Mouse (Mus musculus): ENCODE data around the gene Eid2b.
"Not testable (repeated sequence)": the region's sequence is repeated elsewhere in the genome, so short reads cannot be mapped to it uniquely, and the experiment has no call there.

Eid2b gene

GRCm38 (mm10) chr7:28277615-28278278 lies at the start of gene Eid2b:
Eid2b (plus strand) TSS chr7:28277739.
- DNase-seq = peak; percentile 94

- not testable (repeated sequence) for DNase-seq
Observed at GRCm38 (mm10) chr7:28243943-28244342, 33.6 kb upstream of the Eid2b start.

- no peak for DNase-seq
Observed at GRCm38 (mm10) chr7:28248957-28249356, 28.6 kb upstream of the Eid2b start.

DNA sequence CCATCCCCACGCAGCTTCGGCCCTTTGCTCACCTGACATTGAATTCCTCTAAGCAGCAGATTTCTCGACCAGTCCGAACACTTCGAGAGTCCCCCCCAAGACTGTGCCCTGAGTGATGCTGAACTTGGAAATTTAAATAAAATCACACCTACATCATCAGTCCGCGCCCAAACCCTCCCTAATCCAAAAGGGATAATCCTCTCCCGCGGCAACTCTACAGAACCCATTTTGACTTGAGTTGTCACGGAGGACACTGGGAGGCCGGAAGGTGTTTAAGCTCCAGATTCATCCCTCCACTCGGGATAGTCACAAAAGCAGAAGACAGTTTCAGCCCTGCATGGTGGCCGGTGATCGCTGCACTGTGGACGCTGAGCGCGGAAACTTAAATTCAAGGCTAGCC lies 25.6 kb upstream of the Eid2b start:
- no peak for DNase-seq

GRCm38 (mm10) chr7:28254591-28254990 lies 22.9 kb upstream of the Eid2b start:
- DNase-seq = no peak

DNA sequence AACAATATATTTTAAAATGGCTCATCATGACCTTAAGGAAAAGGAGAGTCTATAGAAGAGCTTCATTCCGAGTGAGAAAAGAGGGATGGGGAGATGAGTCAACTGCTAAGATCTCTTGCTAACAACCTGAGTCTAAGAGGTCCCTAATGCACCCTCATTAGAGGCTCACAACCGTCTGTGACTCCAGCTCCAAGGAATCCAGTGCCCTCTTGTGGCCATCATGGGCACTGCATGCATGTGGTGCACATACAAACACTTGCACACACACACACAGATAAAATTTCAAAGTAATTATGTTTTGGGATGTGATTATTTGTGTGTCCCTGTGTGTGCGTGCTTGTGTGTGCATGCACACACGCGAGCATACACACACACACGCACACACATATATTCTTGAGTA lies 22.1 kb upstream of the Eid2b start:
- no peak for DNase-seq

DNA sequence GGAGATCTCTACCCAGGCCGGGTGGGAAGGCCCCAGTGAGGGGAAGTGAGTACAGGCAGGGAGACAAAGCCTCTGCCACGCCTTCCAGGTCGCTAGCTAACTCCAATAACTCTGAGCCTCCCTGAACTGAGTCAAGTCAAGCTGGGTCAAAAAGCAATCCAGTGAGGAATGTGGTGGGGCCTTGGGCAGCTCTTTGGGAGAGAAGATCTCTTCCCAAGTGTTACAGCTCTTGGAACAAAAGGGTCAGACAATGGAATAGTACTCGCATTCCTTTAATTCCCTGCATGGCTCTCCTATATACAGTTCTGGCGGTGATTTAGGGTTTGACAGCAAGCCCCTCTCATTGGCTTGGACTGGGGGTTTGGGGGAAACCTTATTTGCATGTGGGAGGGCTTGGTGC lies 14.7 kb upstream of the Eid2b start:
- DNase-seq = no peak

DNA sequence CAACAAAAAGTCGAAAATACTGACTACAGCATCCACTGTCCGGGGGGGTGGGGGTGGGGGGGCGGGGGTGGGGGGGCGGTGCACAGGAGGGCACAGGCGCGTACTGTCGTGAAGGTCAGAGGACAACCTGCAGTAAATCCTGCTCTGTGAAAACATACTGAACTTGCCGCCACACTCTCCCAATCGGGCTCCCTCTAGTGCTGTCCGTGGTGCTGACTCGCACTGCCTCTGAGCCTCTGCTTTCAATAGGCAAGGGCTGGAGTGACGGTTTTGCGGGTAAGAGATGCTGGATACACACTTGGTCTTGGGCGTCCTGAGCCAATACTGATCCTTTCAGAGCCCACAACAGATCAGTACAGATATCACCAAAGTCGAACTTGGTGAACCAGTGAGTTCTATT lies 13.8 kb upstream of the Eid2b start:
- DNase-seq = peak; percentile 59 to 66

DNA sequence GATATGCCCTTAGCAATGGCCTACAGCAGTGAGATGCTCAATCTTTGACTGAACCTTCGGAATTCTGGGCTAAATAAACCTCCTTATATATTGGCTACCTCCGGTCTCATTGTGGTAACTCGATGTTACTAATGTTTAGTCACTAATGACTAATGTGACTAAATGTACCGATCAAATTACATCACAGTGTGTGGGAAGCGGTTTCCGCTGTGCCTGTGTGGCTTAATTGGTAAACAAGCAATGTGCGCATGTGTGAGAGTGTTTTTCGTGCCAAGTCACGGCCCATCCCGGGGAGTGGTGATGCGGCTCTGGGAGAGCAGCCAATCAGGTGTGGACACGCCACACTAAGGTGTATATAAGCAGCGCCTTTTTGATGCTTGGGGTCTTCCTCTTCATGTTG lies 12.1 kb upstream of the Eid2b start:
- no peak for DNase-seq

DNA sequence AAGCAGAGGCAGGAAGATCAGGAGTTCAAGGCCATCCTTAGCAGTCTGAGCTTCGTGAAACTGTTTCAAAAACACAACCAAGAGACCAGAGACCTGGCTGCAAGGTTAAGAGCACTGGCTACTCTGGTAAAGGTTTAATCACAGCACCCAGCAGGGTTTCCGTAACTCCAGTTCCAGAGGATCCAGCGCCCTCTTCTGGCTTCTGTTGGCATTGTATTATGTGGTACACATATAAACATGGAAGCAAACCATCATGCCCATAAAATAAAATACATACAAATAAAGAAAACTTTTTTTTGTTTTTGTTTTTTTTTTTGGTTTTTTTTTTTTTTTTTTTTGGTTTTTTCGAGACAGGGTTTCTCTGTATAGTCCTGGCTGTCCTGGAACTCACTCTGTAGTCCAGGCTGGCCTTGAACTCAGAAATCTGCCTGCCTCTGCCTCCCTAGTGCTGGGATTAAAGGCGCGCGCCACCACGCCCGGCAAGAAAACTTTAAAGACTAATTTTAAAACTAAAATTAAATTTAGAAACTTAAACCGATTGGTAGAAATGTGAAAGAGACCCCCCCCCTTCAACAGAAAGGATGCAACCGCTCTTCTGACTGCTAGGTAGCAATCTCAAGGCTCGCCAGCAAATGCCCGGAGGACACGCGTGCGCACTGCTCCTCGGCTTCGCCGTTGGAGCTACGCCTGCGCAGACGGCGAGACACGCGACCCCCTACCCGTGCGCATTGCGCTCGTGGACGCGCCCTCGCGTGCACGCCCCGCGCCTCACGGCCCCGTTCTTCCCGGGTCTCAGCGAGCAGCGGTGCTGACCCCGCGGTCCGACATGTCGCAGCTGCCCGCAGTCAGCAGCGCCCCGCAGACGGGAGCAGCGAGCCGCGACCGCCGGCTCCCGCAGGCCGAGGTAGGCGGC lies 10.2 kb upstream of the Eid2b start, which contains the start of gene Eid2:
TSS of gene Eid2 (plus strand) at position 753 of the 913 bp plus-strand sequence.
- peak; percentile 67 to 77 for DNase-seq

GRCm38 (mm10) chr7:28268042-28268531 lies 9.5 kb upstream of the Eid2b start:
- DNase-seq = peak; percentile 35 to 42

GRCm38 (mm10) chr7:28268576-28268975 lies 9.0 kb upstream of the Eid2b start:
- no peak for DNase-seq

- no peak for DNase-seq
Observed at GRCm38 (mm10) chr7:28269355-28269754, 8.2 kb upstream of the Eid2b start.

GRCm38 (mm10) chr7:28271761-28272160 lies 5.8 kb upstream of the Eid2b start:
- DNase-seq = no peak

- DNase-seq = no peak
Observed at GRCm38 (mm10) chr7:28277237-28277614, 313 bp upstream of the Eid2b start.

DNA sequence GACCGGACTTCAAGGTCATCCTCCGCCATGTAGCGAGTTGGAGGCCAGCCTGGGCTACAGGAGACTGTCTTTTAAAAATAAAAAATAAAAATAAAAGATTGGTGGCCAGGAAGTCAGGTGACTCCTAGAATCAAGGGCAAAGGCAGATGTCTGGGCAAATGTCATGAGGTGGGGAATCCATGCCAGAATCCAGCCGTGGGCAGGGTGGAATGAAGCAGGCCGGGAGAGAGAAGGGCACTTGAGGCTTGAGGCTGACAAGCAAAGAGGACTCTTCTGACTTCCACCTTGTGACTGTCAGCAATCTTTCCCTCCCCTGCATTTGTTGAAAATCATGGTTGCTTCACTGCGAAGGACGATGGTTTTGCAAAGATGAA lies 727 bp downstream of the Eid2b start:
- DNase-seq = no peak

- DNase-seq = peak; percentile 22 to 54
Observed at GRCm38 (mm10) chr7:28280630-28281029, 3.1 kb downstream of the Eid2b start.

DNA sequence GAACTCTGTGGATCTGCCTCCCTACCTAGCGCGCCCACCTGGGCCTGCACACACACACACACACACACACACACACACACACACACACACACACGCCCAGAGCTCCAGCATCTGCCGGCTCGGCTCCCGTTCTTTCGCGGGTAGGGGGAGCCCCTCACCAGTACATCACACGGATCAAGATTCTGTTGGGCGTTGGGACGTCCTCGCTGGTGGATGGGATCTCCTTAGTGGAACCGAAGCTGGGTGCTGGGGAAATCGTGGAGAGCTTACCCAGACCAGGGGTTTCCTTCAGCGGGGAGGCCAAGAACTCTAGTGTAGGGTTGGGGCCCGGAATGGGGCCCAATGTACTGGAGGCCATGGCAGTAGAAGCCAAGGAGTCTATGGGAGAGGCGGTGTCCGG lies 12.6 kb downstream of the Eid2b start:
- DNase-seq = no peak

DNA sequence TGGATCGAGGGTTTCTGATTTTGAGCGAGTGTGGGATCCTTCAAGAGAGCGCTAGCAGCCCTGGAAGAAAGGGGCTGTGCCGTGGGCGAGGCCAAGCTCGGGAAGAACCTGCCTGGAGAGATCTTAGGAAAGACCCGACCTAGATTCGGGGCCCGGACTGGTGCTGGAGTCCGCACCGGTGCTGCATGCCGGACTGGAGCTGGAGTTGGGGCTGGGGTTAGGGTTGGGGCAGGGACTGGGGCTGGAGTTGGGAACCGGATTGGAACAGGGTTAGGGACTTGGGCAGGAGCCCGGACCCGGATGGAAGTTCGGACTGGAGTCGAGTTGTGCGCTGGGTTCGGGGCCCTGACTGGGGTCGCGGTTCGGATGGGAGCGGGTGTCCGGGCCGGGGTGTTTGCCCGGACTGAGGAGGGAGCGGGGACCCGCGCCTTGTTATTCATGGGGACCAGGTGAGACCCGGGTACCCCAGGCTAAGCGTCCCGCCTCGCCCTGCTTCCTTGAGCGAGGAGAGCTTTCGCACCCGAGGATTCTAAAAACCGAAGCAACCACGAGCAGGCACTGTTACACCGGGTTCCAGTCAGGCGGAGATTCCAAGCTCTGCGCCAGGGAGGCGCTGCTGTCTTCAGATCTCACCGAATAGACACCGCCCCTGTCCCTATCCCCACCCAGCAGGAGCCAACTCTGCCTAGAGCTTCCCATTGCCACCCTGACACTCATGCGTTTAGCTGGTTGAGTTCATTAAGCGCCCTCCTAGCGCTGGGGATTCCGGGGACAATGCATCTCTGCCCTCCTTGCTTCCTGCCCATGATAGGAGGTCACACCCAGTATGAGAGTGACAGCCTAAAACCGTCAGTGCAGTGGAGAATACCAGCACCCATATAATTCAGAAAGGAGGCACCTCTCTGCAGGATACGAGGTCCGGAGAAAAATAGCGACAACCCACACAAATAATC lies 13.4 kb downstream of the Eid2b start, which contains the start of gene Selenov:
TSS of gene Selenov (minus strand) at position 549 of the 953 bp plus-strand sequence.
- no peak for DNase-seq

GRCm38 (mm10) chr7:28294481-28294880 lies 16.9 kb downstream of the Eid2b start:
- DNase-seq = peak in 1 of 2 experiments; percentile 52

DNA sequence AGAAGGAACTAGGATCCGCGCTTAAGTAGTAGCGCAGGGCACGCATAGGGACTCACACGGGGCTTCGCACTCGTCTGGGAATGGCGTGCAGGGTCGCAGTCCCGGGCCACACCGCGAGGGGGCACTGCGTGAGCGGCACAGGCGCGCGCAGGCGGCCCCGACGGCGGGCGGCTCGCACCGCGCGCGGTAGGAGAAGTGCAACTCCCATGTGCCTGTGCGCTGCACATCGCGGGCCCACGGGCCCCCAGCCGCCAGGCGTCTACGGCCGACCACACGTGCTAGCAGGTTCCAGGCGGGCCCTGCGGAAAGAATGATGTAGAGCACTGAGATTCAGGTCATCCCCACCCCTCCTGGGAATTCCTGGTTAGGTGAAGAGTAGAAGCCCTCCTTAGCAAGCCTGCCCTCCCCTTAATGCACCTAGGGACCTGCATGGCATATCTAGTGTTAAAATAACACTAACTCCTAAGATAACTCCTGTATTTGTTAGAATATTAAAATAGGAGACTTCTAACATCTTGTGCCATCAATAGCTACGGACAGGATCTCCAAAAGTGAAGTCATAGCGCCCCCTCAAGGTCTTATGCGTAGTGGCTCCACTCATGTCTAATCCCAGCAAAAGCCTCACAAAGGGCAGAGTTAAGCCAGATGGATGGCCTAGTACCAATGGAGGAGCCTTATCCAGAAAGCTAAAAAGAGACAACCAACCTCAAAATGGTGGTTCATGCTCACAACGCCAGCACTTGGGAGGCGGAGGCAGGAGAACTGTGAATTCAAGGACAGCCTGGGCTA lies 21.5 kb downstream of the Eid2b start:
- no peak for DNase-seq
